Mouse (Mus musculus) bone marrow, adult 2 months (tissue): ENCODE measurements around the gene Ncoa1.

Experiments used
- CTCF ChIP-seq: fragments of 200-500 bp; IDR thresholded peaks from 2 replicates; pipeline ENCODE4 v1.5.1; 2011; ENCODE audit warnings: low read length, control low read depth; ENCODE audit not compliant: control insufficient read depth, insufficient read depth
- POLR2A ChIP-seq: fragments of 200-500 bp; IDR thresholded peaks from 2 replicates; pipeline ENCODE4 v1.6.1; 2011; ENCODE audit warnings: low read depth, mild to moderate bottlenecking, control low read depth, low read length, borderline replicate concordance; ENCODE audit not compliant: control insufficient read depth

GRCm38 (mm10) chr12:4379298-4379957, 97.6 kb downstream of the Ncoa1 start:
- TF ChIP-seq CTCF (no peak), POLR2A (no peak)
